Mouse (Mus musculus) lung, postnatal 0 days (tissue): Measurements from ENCODE around the gene Ubl7.

Experiments
- CTCF ChIP-seq: IDR thresholded peaks from 2 replicates; pipeline ENCODE4 v1.5.1; 2016; ENCODE audit warnings: antibody characterized with exemption, mild to moderate bottlenecking
- EP300 ChIP-seq: IDR thresholded peaks from 2 replicates; pipeline ENCODE4 v1.6.1; 2016; ENCODE audit warnings: antibody characterized with exemption, mild to moderate bottlenecking, control low read depth

- TF ChIP-seq CTCF (no peak), EP300 (no peak)
Measured at GRCm38 (mm10) chr9:57973440-57974066, 62.8 kb downstream of the Ubl7 start.
